Mouse (Mus musculus): ENCODE data around the gene Arl15. TPM values are rescaled to one million over a fixed set of nuclear protein-coding genes. Genes with fewer than 3 reads are reported as not detected.

Gene Arl15
- polyA plus RNA-seq, 1 experiment from 2014 or later, result 14.6 TPM

GRCm38 (mm10) chr13:113844717-113845116 is 50.4 kb downstream of the Arl15 start:
- no peaks in the 10 kb centered on the region for H3K27me3 ChIP-seq (ENCODE audit: control insufficient read depth, insufficient read depth, low read length)
- H3K9ac ChIP-seq (ENCODE audit: low read length), result no peak overlapping the region
- H3K4me1 ChIP-seq (replicated peaks; ENCODE audit: control insufficient read depth, insufficient read depth, low read length), result 0 out of 2 replicates have a peak, but pooled peaks cover 2% of the 10 kb centered on the region
- no peak overlapping the region for H3K4me3 ChIP-seq (ENCODE audit: low read depth, low read length)
- WGBS, result 90% methylated on average over 4 of the region's 4 CpGs
- ATAC-seq (replicated peaks; ENCODE audit: low FRiP score) (no peak), DNase-seq (ENCODE audit: low spot score) (no peak)
- H3K27ac ChIP-seq (ENCODE audit: low read depth, low read length), result no peak overlapping the region
- H3K4me2 ChIP-seq (ENCODE audit: low read depth, low read length, severe bottlenecking), result no peak overlapping the region
- H3K36me3 ChIP-seq (ENCODE audit: control insufficient read depth, insufficient read depth, low read length), result no peaks in the 10 kb centered on the region
- no peaks in the 10 kb centered on the region for H3K9me3 ChIP-seq (ENCODE audit: control insufficient read depth, low read length)

DNA sequence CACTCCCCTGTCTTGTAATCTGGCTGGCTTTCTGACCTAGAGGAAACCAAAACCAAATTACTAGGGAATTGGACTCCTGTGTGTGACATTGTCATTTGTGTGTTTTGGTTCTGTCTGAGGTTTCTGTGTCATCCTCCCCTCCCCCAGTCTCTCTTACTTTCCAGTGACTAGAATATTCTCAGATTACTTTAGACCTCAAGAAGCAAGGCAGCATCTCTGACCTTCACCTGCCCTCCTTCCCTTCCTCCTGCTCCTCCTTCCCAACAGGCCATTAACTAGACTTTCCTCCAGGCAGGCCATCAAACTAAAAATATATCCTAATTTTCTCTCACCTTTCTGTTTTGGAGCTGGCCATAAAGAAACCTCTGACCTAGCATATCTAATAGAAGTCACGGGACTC is 50.9 kb downstream of the Arl15 start:
- Histone ChIP-seq H3K4me2 (ENCODE audit: low read depth, low read length, severe bottlenecking) (no peak overlapping the region), H3K4me3 (ENCODE audit: low read depth, low read length) (no peak overlapping the region), H3K27me3 (ENCODE audit: control insufficient read depth, insufficient read depth, low read length) (no peaks in the 10 kb centered on the region), H3K4me1 (replicated peaks; ENCODE audit: control insufficient read depth, insufficient read depth, low read length) (0 out of 2 replicates have a peak, but pooled peaks cover 2% of the 10 kb centered on the region), H3K27ac (ENCODE audit: low read depth, low read length) (no peak overlapping the region), H3K36me3 (ENCODE audit: control insufficient read depth, insufficient read depth, low read length) (no peaks in the 10 kb centered on the region), H3K9me3 (ENCODE audit: control insufficient read depth, low read length) (no peaks in the 10 kb centered on the region), H3K9ac (ENCODE audit: low read length) (no peak overlapping the region)
- WGBS, result 55% methylated on average over 1 of the region's 1 CpGs
- no peak for ATAC-seq (replicated peaks; ENCODE audit: low FRiP score)
- no peak for DNase-seq (ENCODE audit: low spot score)

- Histone ChIP-seq H3K9me3 (ENCODE audit: control insufficient read depth, low read length) (no peaks in the 10 kb centered on the region), H3K36me3 (ENCODE audit: control insufficient read depth, insufficient read depth, low read length) (no peaks in the 10 kb centered on the region), H3K4me2 (ENCODE audit: low read depth, low read length, severe bottlenecking) (no peak overlapping the region), H3K4me1 (replicated peaks; ENCODE audit: control insufficient read depth, insufficient read depth, low read length) (0 out of 2 replicates have a peak, but pooled peaks cover 2% of the 10 kb centered on the region), H3K27me3 (ENCODE audit: control insufficient read depth, insufficient read depth, low read length) (no peaks in the 10 kb centered on the region), H3K4me3 (ENCODE audit: low read depth, low read length) (no peak overlapping the region), H3K9ac (ENCODE audit: low read length) (no peak overlapping the region), H3K27ac (ENCODE audit: low read depth, low read length) (no peak overlapping the region)
- no peak for DNase-seq (ENCODE audit: low spot score)
- ATAC-seq (replicated peaks; ENCODE audit: low FRiP score), result no peak
- WGBS, result 75% methylated on average over 10 of the region's 10 CpGs
Measured at GRCm38 (mm10) chr13:113846413-113846812, 52.1 kb downstream of the Arl15 start.

DNA sequence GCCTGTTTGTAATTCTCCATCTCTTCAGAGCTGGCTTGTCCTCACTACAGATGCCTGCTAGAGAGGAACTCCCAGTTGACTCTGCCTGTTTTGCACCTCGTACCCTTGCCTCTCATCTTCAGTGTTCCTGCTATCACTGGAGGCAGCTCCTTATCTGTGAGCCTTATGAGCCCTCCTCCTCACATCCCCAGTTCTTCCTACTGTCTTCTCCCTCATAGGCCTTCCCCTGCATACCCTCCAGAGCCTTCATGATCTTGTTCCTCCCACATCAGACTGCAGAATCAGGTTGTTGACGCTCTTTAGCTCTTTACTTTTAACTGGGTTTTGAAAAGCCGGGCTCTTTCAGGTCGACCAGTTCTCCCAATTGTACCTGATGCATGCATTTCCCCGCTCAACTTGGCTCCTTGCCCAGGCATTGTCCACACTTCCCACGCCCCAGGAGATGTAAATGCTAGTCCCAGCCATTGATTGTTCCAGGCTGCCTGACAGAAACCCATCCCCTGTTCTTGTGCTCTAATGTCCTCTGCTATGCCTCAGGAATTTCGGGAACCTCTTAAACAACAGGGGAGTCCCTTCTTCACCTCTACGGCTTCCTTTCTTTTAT is 56.2 kb downstream of the Arl15 start:
- no peak overlapping the region for H3K4me2 ChIP-seq (ENCODE audit: low read depth, low read length, severe bottlenecking)
- H3K36me3 ChIP-seq (ENCODE audit: control insufficient read depth, insufficient read depth, low read length), result no peaks in the 10 kb centered on the region
- ATAC-seq (replicated peaks; ENCODE audit: low FRiP score), result no peak
- H3K27ac ChIP-seq (ENCODE audit: low read depth, low read length), result no peak overlapping the region
- no peak overlapping the region for H3K9ac ChIP-seq (ENCODE audit: low read length)
- H3K27me3 ChIP-seq (ENCODE audit: control insufficient read depth, insufficient read depth, low read length), result no peaks in the 10 kb centered on the region
- H3K4me3 ChIP-seq (ENCODE audit: low read depth, low read length), result no peak overlapping the region
- H3K4me1 ChIP-seq (replicated peaks; ENCODE audit: control insufficient read depth, insufficient read depth, low read length), result 0 out of 2 replicates have a peak, but pooled peaks cover 2% of the 10 kb centered on the region
- WGBS, result 93% methylated on average over 8 of the region's 8 CpGs
- H3K9me3 ChIP-seq (ENCODE audit: control insufficient read depth, low read length), result no peaks in the 10 kb centered on the region
- DNase-seq (ENCODE audit: low spot score), result peak; percentile 49

GRCm38 (mm10) chr13:113851602-113852375 is 57.5 kb downstream of the Arl15 start:
- DNase-seq (ENCODE audit: low spot score) (peak; percentile 37), ATAC-seq (replicated peaks; ENCODE audit: low FRiP score) (no peak)
- no peaks in the 10 kb centered on the region for H3K4me1 ChIP-seq (replicated peaks; ENCODE audit: control insufficient read depth, insufficient read depth, low read length)
- H3K27me3 ChIP-seq (ENCODE audit: control insufficient read depth, insufficient read depth, low read length), result no peaks in the 10 kb centered on the region
- no peaks in the 10 kb centered on the region for H3K9me3 ChIP-seq (ENCODE audit: control insufficient read depth, low read length)
- no peaks in the 10 kb centered on the region for H3K36me3 ChIP-seq (ENCODE audit: control insufficient read depth, insufficient read depth, low read length)
- H3K4me2 ChIP-seq (ENCODE audit: low read depth, low read length, severe bottlenecking), result no peak overlapping the region
- no peak overlapping the region for H3K9ac ChIP-seq (ENCODE audit: low read length)
- H3K4me3 ChIP-seq (ENCODE audit: low read depth, low read length), result no peak overlapping the region
- no peak overlapping the region for H3K27ac ChIP-seq (ENCODE audit: low read depth, low read length)
- 96% methylated on average over 13 of the region's 13 CpGs for WGBS

GRCm38 (mm10) chr13:113852376-113852666 is 58.0 kb downstream of the Arl15 start:
- H3K4me3 ChIP-seq (ENCODE audit: low read depth, low read length), result no peak overlapping the region
- no peaks in the 10 kb centered on the region for H3K4me1 ChIP-seq (replicated peaks; ENCODE audit: control insufficient read depth, insufficient read depth, low read length)
- H3K27ac ChIP-seq (ENCODE audit: low read depth, low read length), result no peak overlapping the region
- no peaks in the 10 kb centered on the region for H3K9me3 ChIP-seq (ENCODE audit: control insufficient read depth, low read length)
- WGBS, result 94% methylated on average over 6 of the region's 6 CpGs
- no peaks in the 10 kb centered on the region for H3K36me3 ChIP-seq (ENCODE audit: control insufficient read depth, insufficient read depth, low read length)
- DNase-seq (ENCODE audit: low spot score) (peak; percentile 33), ATAC-seq (replicated peaks; ENCODE audit: low FRiP score) (no peak)
- H3K4me2 ChIP-seq (ENCODE audit: low read depth, low read length, severe bottlenecking), result no peak overlapping the region
- no peaks in the 10 kb centered on the region for H3K27me3 ChIP-seq (ENCODE audit: control insufficient read depth, insufficient read depth, low read length)
- no peak overlapping the region for H3K9ac ChIP-seq (ENCODE audit: low read length)

GRCm38 (mm10) chr13:113854146-113854545 is 59.8 kb downstream of the Arl15 start:
- Histone ChIP-seq H3K4me3 (ENCODE audit: low read depth, low read length) (no peak overlapping the region), H3K4me2 (ENCODE audit: low read depth, low read length, severe bottlenecking) (no peak overlapping the region), H3K4me1 (replicated peaks; ENCODE audit: control insufficient read depth, insufficient read depth, low read length) (no peaks in the 10 kb centered on the region), H3K27me3 (ENCODE audit: control insufficient read depth, insufficient read depth, low read length) (no peaks in the 10 kb centered on the region), H3K36me3 (ENCODE audit: control insufficient read depth, insufficient read depth, low read length) (no peaks in the 10 kb centered on the region), H3K9ac (ENCODE audit: low read length) (no peak overlapping the region), H3K9me3 (ENCODE audit: control insufficient read depth, low read length) (no peaks in the 10 kb centered on the region), H3K27ac (ENCODE audit: low read depth, low read length) (no peak overlapping the region)
- WGBS, result 87% methylated on average over 4 of the region's 4 CpGs
- no peak for DNase-seq (ENCODE audit: low spot score)
- no peak for ATAC-seq (replicated peaks; ENCODE audit: low FRiP score)

- no peaks in the 10 kb centered on the region for H3K4me1 ChIP-seq (replicated peaks; ENCODE audit: control insufficient read depth, insufficient read depth, low read length)
- no peaks in the 10 kb centered on the region for H3K9me3 ChIP-seq (ENCODE audit: control insufficient read depth, low read length)
- H3K27me3 ChIP-seq (ENCODE audit: control insufficient read depth, insufficient read depth, low read length), result no peaks in the 10 kb centered on the region
- no peak overlapping the region for H3K4me3 ChIP-seq (ENCODE audit: low read depth, low read length)
- H3K4me2 ChIP-seq (ENCODE audit: low read depth, low read length, severe bottlenecking), result no peak overlapping the region
- ATAC-seq (replicated peaks; ENCODE audit: low FRiP score) (no peak), DNase-seq (ENCODE audit: low spot score) (no peak)
- WGBS, result 83% methylated on average over 13 of the region's 13 CpGs
- no peak overlapping the region for H3K27ac ChIP-seq (ENCODE audit: low read depth, low read length)
- H3K9ac ChIP-seq (ENCODE audit: low read length), result no peak overlapping the region
- H3K36me3 ChIP-seq (ENCODE audit: control insufficient read depth, insufficient read depth, low read length), result no peaks in the 10 kb centered on the region
Measured at GRCm38 (mm10) chr13:113854551-113855312, 60.4 kb downstream of the Arl15 start.
